Mouse (Mus musculus): ENCODE measurements around the gene Tmem259.

The Tmem259 gene

GRCm38 (mm10) chr10:79984195-79984816 is at the start of gene Tmem259:
Gene Tmem259, minus strand, starts transcription at chr10:79984330.
- peak; percentile 91 to 94 for DNase-seq

DNA sequence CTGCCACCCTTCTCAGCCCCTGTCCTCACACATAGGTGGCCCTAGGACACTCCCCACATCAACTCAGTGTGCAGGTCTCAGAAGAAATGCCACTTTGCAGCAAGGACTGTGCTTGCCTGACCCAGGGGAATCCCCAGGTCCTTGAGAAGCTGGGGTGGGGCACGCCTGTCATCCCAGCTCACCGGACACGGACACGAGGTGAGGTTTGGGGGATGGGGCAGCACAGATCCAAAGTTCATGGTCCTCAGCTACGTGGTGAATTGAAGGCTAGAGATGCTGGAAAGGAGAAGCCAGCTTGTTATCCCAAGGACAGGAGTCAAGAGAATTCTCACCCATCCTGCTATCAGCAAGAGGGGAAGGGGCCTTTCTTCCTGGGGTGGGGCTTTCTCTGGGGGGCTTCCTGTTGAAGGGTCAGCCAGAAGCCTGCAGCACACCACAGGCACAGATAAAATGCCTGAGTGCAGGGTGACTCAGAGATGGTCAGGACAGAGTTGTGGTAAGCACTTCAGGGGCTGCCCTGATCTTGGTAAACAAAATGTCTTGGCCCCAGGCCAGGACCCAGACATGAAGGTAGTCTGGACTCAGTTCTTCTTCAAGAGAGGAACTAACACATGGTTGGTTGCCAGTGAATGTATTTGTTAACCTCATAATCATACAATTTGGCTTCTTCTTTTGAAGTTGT is 48.8 kb upstream of the Tmem259 start:
- peak; percentile 71 to 77 for DNase-seq

DNA sequence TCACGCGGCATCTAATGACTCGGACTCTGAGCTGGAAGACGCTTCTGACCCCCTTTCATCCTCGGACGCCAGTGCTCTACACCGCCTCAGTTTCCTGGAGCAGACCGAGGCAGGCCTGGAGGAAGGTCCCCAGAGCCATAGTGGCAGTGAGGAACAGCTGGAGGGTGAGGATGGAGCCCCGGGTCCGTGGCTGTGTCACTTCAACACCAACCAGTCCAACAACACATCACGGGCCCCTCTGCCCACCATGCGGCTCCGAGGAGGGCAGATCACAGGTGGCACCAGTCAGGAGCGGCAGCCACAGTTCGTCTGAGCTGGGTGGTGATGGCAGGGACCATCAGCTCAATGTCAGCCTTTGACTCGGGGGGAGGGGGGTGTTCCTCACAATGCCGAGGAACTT is 46.6 kb upstream of the Tmem259 start:
- DNase-seq: no peak

DNA sequence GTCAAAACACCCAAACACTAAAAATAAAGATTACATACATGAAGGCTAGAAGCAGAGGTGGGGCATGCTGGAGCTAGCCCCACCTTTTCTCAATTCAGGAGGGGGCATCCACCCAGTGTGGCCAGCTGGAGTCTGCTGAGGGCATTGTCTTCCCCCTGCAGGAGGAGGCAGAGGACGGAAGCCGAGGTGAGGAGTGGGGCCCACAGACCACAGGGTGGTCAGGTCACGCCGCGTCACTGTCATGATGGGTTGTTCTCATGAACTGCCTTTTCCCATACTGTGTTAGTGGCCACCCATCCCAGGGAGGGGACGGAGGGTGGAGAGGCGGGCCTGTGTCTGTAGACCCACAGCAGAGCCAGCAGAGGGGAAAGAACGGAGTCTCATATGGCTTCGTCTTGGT is 46.1 kb upstream of the Tmem259 start:
- no peak for DNase-seq

DNA sequence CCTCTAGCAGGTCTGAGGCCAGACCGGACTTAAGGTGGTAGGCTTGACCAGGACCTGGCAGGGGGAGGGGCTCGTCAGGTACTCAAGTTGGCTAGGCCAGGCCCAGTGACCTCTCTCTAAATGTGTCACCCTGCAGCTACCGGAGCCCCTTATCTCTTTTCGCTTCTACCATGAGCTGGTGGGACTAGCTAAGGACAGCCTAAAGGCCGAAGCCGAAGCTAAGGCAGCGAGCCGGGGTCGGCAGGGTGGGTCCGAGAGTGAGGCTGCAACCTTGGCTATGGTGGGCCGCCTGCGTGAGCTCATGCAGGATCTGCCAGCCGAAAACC is 44.4 kb upstream of the Tmem259 start:
- no peak for DNase-seq

DNA sequence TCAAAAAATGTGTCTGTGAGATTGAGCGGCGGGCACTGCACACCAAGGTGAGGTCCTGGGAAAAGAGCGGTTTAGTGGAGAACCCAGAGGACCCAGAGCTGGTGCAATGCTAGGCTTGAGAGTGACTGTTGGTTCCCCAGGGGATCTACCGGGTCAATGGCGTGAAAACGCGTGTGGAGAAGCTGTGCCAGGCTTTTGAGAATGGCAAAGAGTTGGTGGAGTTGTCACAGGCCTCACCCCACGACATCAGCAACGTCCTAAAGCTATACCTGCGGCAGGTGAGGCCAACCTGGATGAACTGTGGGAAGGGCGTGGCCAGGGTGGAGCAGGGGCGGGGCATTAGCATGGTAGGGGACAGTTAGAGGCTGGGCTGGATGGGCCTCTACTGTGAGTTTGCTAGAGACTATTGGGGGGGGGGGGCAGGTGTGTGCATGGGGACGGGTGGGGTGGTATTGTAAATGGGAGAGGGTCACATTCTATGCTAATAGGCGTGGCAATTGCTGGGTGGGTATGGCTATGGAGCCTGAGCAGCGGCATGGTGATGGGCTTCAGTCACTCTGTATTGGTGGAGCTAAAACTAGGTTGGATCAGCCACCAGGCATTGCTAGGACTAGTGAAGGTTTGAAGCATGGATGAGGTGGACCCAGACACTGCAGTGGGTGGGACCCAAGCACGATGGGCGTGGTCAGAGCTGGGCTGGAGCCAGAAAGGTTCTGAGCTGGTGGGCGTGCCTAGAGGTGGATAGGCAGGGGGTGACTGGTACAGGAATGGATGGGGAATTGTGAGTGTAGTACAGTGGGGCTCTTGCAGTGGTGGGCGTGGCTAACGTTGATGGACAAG is 43.8 kb upstream of the Tmem259 start:
- no peak for DNase-seq

GRCm38 (mm10) chr10:80025889-80026288 is 41.8 kb upstream of the Tmem259 start:
- DNase-seq: peak in 1 of 2 experiments; percentile 38

DNA sequence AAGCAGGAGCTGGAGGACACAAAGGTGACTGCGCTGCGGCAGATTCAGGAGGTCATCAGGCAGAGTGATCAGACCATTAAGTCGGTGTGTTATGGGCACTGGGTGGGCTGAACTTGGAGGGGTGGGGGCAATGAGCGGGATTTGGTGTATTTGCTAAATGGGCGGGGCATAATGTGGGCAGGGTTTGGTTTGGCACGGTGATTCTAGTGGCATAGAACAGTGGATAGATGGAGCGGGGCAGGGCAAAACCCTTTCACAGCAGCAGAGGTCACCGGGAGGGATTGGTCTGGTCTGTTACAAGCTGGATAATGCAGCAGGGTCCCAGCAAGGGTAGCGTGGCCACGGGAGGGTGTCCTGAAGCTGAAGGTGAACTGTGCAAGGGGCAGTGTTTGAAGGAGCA is 41.3 kb upstream of the Tmem259 start:
- DNase-seq: no peak

- no peak for DNase-seq
Measured at GRCm38 (mm10) chr10:80025044-80025347, 40.9 kb upstream of the Tmem259 start.

DNA sequence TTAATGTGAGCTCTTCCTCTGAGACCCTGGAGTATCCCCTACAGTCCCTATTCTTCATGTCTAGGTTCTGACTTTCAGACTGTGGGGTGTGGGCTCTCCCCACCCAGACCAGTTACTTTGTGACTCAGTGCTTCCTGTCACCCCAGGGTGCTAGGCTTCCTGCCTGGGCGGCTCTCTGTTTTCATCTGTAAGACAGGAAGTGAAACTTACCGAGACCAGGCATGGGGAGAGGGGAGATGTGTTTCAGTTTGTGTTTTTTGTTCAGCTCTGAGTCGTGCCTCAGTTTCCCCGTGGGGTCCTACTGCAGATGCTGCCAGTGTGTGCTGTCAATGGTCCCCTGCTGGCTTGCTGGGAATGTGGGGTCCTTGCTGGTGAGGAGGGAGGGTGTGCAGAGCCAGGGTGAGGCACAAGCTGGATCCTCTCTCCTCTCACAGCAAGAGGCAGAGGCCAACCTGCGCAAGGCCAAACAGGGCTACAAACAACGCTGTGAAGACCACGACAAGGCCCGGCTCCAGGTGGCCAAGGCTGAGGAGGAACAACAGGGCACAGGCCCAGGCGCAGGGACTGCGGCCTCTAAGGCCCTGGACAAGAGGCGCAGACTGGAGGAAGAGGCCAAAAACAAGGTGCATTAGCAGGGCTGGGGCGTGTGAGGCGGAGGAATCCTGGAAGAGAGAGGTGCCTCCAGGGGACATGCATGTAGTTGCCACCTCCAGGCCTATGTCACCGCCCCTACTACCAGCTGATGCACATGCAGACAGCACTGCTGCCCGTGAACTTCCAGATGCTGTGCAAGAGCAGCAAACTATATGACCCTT is 40.3 kb upstream of the Tmem259 start:
- no peak for DNase-seq

GRCm38 (mm10) chr10:80023758-80024157 is 39.6 kb upstream of the Tmem259 start:
- no peak for DNase-seq

- no peak for DNase-seq
Measured at GRCm38 (mm10) chr10:80022806-80023205, 38.7 kb upstream of the Tmem259 start.

DNA sequence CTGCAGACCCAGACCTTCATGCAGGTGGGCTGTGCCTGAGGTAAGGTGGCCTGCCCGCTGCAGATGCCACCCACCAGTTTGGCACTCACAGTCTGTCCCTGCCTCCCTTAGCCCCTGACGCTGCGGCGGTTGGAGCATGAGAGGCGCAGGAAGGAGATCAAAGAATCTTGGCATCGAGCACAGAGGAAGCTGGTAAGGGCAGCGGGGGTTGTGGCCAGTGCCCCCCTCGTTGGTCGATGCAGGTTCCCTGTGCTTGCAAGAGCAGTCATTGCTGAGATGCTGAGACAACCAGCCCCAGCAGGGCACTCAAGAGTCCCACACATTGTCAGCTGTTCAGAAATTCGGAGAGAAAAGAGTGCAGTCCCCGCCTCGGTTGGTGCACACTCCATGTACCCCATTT is 38.0 kb upstream of the Tmem259 start:
- DNase-seq: no peak

DNA sequence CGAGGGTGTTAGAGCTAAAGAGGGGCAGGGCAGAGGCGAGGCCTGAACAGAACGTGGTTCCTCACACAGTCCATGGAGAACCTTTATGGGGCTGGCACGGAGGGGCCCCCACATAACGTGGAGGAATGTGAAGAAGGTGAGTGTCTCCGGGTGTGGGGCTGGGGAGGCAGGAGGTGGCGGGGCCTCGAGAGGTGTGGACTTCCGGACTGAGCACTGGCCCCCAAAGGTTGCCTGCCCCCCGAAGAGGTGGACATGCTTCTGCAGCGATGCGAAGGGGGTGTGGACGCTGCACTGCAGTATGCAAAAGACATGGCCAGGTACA is 37.2 kb upstream of the Tmem259 start:
- no peak for DNase-seq

- no peak for DNase-seq
Measured at GRCm38 (mm10) chr10:80020603-80021319, 36.6 kb upstream of the Tmem259 start.

DNA sequence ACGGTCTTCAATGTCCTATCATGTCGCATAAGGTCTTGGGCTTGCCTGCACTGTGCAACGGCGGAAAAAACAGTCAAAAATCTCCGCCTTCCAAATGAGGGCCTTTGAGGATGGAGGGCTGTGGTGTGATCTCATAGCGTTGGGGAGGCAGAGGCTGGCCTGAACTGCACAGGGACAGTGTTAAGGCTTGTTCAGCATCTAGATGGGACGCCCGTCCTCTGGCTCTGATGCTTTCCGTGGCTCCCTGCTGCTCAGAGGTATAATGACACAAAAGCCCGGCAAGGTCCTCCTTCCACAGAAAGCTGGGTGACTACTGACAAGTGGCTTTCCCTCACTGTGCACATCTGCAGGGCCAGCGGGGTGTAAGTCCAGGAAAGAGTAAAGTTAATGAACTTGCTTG is 36.1 kb upstream of the Tmem259 start:
- DNase-seq: no peak

DNA sequence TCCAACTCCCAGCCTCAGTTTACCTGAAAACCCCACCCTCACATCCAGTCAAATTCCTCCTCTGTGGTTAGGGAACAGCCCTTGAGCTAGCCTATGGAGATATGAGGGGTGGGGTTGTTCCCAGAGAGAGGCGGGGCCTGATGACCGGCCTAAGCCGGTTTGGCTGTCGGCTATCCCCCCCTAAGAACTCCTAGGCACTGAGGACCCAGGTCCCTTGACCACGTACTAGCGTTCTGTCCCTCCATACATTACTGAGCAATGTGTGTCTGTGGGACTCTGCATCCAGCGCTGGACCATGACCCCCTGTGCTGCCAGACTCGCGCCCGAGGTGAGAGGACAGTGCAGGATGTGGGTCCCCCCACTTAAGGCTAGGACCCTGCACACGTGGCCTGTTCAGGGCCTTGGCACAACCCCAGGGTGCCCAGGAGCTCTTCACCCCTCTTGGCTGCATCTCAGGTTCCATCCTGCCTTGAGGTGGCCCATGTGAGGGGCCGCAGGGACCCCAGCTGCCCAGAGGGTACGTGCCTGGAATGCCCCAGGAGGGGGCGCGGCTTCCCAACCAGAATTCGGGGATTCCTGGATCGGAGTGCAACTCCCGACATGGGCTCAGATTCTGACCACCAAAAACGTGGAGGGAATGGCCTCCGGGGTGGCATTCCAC is 35.5 kb upstream of the Tmem259 start:
- no peak for DNase-seq

GRCm38 (mm10) chr10:80018739-80019297 is 34.7 kb upstream of the Tmem259 start:
- peak; percentile 40 to 48 for DNase-seq

DNA sequence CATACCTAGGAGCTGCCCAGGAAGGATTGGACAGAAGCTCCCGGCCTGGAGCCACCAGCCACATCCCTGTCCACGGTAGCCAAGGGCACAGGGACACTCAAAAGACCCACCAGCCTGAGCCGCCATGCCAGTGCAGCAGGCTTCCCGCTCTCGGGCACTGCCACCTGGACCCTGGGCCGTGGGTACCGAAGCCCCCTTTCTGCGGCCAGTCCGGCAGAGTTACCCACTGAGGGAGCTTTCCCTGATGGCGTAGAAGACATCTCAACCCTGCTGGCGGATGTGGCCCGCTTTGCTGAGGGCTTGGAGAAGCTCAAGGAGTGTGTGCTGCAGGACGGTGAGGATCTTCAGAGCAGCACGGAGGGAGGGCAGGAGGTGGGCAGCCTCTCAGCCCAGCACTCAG is 33.6 kb upstream of the Tmem259 start:
- DNase-seq: no peak

- peak in 1 of 2 experiments; percentile 49 for DNase-seq
Measured at GRCm38 (mm10) chr10:80017361-80017760, 33.2 kb upstream of the Tmem259 start.

DNA sequence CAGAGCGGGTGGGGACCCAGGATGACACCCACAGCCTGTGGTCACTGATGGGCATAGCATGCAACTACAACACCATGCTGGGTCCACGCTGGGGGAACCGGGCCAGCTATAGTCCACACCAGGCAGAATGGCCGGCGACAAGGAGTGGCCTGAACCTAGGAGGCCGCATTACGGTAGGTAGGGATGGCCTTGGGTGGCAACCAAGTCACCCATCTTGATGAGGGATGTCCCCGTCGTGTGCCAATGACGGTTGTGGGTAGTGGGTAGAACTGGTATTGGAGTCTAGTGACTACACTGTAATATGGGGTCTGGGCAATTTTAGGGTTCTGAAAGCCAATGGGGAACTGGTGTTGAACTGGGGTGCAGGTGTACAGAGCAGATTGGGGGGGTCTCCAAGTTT is 32.8 kb upstream of the Tmem259 start:
- DNase-seq: no peak

DNA sequence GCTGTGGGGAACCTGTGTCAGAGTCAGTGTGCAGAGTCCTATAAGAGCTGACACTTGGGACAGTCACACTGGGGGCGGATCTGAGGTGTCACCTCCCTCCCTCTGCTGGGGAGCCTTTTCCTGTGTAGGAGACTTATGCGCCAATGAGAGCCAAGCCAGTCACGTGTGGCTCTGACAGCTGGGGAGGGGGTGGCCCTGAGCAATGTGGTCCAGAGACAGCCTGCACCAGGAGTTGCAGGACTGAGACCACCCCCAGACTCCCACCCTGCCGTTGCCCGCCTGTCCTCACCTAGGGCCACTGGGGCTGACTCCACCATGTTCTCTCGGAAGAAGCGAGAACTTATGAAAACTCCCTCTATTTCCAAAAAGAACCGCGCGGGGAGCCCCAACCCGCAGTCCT is 32.4 kb upstream of the Tmem259 start, which contains the start of gene Arhgap45:
Arhgap45 (plus strand) TSS at position 143 of the 400 bp plus-strand sequence.
- no peak for DNase-seq
